Mouse (Mus musculus) Muller cell, postnatal 12 days (primary cell): ENCODE data around the gene Cox4i2.

Experiments used
- DNase-seq: peaks from one replicate; pipeline ENCODE4 v3.0.0-alpha.2; 2015; ENCODE audit errors: inconsistent ontology term

The Cox4i2 gene

GRCm38 (mm10) chr2:152753944-152754711, at the start of gene Cox4i2:
Gene Cox4i2 (plus strand): TSS chr2:152754173.
- no peak for DNase-seq

DNA sequence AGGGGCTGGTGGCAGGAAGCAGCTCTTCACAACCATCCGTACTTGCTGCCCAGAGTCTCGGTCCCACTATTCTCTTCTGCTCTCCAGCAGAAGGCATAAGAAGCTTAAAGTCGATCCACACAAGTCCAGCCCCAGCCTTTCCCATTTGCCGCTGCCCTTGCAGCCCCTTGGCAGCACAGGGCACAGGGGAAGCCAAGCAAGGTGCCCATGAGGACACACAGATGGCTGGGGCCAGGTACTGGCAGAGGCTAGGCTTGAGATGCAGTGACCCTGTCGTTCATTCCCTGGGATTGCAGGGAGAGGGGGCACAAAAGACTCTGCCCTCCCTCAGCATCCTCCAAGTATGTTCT, 49.7 kb upstream of the Cox4i2 start:
- no peak for DNase-seq

DNA sequence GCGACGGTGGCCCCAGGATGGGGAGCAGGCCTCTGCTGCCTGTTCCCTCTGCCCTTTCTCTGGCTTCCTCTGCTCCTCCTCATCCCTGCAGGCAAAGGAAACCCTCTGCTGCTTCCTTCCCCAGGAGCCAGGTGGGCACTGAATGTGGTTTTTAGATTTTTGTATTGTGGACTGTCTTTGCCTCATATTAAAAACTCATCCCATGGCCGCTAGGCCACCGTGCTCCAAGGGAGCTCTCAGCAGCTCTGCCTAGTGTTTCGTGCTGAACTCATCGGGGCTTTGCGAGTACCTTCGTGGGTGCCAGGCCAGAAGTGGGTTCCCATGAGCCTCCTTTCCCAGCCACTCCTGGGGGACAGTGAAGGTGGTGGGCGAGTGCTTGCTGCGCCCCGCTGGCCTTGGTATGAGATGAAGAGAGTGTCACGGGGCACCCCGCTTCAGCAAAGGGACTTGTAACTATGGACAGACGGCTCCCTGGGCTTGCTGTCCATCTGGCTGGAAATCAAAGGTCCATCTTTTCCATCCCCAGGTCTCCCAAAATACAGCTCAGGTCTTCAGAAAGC, 49.1 kb upstream of the Cox4i2 start:
- no peak for DNase-seq

DNA sequence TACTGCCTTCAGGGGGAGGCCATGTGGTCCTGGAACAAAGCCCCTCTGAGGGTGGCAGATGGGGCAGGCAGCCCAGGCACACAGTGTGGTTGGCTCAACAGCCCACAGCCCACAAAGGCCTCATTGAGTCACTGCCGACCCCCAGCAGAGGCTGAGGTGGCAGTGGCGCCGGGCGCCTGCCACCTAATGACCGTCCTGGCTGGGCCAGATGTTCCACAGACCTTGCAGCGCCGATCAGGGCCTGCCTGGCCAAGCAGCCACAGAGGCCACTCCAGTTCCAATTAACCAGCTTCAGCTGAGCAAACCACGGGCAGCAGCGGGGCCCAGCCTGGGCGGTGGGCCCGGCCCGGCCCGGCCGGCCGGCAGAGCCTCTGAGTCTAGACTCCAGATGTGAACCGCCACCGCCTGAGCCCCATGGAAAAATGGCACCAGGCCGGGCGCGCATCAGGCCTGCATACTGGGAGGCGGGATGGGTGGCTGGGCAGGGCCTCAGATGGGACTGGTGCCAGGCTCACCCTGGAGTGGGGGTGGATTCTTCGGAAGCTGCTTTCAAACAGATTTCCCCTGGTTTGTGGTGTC, 47.9 kb upstream of the Cox4i2 start:
- peak; percentile 81 for DNase-seq

DNA sequence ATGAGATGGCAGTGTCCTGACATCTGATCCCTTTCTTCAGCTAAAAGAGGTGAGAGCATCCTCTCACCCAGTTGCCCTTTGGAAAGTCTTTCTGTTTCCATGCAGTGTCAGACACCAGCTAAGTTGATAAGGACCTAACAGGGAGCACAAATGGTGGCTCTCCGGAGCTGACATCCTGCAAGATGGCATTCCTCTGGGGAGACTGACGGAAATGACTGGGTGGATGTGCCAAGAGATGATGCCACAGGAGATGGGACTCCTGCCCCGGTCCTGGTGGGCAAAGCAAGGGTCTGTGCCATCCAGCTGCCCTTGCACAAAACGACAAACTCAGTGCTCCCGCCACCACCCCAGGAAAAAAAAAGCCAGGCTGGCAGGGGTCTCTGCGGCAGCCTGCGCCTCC, 46.8 kb upstream of the Cox4i2 start:
- DNase-seq, result no peak

- DNase-seq, result peak; percentile 92
Observed at GRCm38 (mm10) chr2:152707627-152708026, 46.3 kb upstream of the Cox4i2 start.

DNA sequence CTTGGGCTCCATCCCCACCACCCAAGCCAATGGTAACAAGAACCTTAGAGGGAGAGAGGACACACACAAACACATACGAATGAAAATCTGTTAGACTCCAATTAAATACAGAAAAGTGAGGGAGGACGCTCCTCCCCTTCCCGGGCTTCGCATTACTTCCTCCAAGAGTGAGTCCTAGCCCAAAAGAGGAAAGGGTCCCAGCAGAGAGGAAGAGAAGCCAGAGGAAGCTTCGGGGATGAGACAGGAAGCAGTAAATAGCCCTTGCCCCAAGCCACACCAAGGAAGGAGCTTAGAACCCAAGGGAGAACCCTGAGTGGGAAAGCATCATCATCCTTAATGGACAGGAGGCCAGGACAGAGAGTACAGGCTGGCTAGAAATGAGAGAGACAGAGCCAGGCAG, 44.9 kb upstream of the Cox4i2 start:
- DNase-seq, result no peak

DNA sequence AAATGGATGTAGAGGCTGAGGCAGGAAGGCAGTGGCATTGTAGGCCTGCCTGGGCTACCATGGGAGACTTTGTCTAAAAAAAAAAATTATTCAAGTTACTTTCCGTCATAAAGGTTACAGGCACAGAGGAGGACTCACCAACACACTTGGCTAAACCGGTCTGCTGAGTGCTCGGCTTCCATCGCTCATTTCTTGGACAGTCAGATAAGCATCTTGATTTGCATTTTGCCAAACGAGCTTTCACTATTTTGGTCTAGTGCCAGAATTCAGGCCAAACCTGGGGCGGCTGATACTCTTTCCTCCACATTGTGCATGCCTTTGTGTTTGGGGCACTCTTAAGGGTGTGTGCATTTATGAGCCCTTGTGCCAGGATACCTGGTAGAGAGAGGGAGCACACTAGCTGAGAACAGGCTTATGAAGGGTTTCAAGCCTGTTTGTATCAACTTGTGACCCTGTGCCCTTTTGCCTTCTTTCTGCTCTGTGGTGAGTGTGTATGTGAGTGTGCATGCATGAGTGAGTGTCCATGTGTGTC, 37.7 kb upstream of the Cox4i2 start:
- DNase-seq, result no peak

DNA sequence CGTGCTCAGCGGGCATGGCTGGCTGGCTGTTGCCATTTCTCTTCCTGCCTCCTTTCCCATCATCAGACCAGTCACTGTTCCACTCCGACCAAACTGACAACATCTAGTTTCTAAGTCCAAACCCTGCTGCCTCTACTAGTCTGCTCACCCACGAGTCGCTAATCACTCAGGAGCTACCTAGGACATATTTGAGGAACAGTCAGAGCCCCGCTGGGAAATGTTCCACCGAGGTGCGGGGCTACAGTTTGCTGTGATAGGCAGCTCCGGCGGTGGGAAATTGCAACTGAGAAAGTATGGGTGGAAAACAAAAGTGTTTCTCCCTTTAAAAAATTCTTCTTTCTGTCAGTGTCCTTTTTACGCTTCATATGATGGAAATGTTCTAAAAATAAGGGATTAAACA, 36.3 kb upstream of the Cox4i2 start:
- no peak for DNase-seq

DNA sequence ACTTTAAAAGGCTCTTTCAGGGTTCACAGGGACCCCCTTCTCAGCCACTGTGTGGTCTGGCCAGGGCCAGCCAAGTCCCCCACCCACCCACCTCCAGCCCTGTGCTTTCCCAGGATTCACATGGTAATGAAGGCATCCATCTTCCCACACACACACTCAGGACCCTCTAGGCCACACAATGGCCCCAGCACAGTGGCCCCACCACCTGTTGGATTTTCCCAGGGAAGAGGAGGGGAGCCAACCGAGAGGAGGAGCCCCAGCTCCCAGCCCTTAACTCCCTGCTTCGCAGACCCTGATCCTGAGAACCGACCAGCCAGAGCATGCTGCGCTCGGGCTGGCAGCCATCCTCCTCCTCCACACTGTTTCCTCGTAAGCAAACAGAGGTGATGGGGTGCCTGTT, 35.9 kb upstream of the Cox4i2 start:
- DNase-seq, result no peak

GRCm38 (mm10) chr2:152723651-152724331, 30.2 kb upstream of the Cox4i2 start:
- DNase-seq, result peak; percentile 40

DNA sequence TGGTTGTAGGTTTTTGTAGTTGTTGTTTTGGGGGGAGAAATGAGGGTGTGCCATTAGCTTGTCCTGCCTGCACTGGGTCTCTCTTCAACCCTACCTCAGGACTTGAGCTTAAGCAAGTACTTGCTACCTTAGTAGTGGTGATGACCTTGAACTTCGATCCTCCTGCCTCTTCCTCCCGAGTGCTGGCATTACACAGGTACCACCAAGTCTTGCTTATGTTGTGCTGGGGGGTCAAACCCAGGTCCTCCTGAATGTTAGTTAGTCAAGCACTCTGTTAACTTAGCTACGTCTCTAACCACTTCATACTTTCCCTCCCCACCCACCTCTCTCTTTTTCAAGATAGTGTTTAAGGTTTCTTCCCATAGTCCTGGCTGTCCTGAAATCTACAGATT, 29.6 kb upstream of the Cox4i2 start:
- DNase-seq, result no peak

GRCm38 (mm10) chr2:152725178-152725750, 28.7 kb upstream of the Cox4i2 start:
- no peak for DNase-seq

DNA sequence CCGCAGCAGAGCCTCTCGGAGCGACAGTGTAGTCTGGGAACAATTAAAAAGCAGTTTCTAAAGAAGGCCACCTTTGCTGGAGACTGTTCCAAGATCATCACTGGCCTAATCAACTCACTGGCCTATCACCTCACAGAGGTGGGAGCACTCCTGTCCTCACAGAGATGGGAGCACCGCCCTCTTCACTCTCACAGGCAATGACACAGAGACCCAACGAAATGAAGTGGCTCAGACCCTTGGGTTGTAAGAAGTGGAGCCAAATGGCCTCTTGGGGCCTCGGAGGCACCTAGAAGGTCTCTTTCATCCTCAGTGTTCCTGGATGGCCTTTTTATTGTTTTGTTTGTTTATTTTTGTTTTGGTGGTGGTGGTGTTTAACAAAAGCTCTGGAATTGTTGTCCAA, 27.8 kb upstream of the Cox4i2 start:
- DNase-seq, result no peak

DNA sequence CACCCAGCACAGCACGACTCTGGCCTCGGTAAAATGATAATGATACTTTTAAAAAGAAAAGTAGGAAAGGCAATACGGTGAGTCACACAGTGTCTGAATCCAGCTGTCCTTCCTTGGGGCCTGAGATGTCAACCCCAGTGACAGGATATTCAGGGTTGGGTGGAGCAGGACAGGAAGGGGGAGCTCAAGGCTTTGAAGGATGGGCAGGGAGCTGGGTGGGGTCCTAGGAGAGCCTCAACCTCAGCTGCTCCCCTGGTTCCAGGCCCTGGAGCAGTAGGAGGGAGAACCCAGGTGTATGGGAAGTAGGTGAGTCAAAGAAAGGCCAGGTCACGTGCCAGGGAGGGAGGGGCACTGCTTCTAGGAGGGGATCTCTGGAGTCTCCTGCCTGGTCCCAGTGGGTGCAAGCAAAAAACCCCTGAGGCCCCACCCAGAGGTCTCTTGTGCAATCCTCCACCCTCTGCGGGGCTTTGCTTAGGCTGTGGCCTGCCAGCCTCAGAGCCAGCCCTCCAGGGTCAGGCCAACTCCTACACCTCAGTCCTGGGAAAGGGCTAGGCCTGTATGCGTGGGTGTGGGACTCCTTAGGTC, 27.1 kb upstream of the Cox4i2 start:
- no peak for DNase-seq

- DNase-seq, result no peak
Observed at GRCm38 (mm10) chr2:152727795-152728510, 26.0 kb upstream of the Cox4i2 start.

DNA sequence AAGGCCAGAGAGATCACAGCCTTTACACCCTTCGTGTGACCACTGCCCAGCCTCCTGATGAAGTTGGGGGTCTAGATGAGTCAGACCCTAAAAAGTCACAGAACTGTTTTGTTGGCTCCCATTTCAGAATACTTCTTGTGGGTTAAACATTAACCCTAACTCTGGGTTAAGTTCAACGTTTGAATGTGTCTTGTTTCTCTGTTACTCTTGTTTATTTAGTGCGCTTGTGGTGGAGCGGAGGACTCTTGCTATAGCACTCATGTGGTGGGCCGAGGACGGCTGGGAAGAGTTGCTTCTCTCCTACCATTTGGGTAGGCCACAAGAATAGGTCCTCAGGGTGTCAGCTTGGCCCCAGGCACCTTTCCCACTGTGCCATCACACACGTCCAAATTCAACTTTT, 25.4 kb upstream of the Cox4i2 start:
- DNase-seq, result no peak

DNA sequence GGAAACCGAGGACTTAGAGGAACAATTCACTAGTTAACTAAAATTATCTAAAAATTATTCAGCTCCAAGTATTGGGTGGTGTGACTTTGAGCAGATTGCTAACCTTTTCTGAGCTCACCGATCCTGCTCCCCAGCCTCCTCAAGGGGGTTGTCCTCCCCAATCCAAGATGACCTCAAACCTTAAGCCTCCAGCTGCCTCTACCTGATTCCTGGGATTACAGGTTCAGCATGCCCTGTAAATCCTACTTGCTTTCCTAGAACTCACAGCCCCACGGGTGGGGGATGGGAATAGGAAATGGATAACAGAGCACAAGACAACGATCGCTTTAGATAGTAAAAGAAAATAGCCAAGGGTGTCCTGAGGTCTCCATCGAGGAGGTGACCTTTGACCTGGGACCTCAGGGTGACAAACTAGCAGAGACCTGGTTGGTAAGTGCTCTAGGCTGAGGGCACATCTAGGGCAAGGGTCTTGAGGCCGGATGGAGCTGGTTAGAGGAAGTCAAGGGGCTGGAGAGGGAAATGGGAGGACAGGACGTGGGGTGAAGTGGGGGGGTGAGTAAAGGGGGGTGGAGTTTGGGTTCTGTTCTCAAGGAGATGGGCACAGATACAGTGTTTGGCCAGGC, 24.8 kb upstream of the Cox4i2 start:
- no peak for DNase-seq

DNA sequence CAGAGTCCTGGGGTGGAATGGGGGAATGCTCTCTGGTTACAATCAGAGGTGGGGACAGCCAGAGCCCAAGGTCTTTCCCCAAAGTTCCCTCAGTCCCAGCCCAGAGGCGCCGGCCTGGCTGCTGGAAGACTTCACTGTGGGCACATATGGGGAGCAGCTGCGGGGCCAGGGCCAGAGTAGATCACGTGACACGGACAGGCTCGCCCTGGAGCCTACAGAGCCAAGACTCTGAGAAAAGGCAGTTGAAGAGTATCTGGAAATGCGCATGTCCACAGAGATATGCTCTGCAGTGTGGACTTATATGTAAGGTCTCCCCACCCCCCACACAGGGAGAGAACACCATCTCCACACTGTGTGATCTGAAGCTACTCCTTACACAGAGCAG, 24.3 kb upstream of the Cox4i2 start:
- DNase-seq, result no peak

DNA sequence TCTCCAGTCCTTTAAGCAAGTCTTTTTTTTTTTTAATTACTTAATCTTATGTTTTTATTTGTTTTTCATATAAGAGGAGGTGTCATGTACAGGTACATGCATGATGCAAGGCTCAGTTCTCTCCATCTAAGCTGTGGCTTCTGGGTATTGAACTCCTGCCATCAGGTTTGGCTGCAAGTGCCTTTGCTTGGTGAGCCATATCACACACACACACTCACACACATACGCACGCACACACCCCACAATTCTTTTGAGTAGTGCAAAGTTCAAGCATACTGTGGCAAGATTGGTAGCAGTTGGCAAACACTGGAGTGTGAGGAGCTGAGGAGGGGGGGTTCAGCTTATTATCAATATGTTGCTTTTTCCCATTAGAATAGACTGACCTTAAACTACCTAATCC, 20.8 kb upstream of the Cox4i2 start:
- DNase-seq, result no peak

DNA sequence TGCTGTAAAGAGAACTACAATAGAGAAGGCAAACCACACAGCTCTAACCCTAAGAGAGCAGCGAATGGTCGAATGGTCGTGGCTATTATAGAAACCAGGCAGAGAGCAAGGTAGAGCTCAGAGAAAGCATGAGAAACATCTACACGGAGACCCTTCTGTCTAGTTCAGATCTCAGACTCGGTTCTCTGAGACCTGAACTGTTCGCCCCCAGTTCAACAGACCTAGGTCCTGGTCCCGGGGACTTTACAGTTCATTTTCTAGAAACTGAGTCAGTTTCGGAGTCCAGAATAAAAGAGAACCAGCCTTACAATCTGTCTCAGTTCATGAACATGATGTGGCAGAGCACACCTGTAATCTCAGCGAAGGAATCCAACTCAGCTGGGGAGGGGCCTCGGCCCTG, 19.5 kb upstream of the Cox4i2 start:
- DNase-seq, result peak; percentile 43
